Mouse (Mus musculus) heart, adult 2 months (tissue): Measurements from ENCODE around the gene Slc25a30. TPM values are rescaled to one million over a fixed set of nuclear protein-coding genes. Genes with fewer than 3 reads are reported as not detected.
A peak's percentile ranks its signal among the peaks of the same experiment; 100 is the strongest.
"Not testable (repeated sequence)": the region's sequence is repeated elsewhere in the genome, so short reads cannot be mapped to it uniquely, and the experiment has no call there.

Experiments used
- DNase-seq, 2 experiments: peaks; one replicate each; pipeline ENCODE4 v3.0.0; 2021
- H3K27ac ChIP-seq: fragments of 200-600 bp; 2 replicates; pipeline ENCODE4 v1.8.1; 2022
- H3K27me3 ChIP-seq: fragments of 200-500 bp; 2 replicates; pipeline ENCODE4 v1.6.1; 2012; ENCODE audit warnings: mild to moderate bottlenecking, low read length, inconsistent platforms, mixed read lengths; ENCODE audit not compliant: control insufficient read depth, insufficient read depth
- H3K36me3 ChIP-seq: fragments of 200-500 bp; 2 replicates; pipeline ENCODE4 v1.6.1; 2012; ENCODE audit warnings: low read length, inconsistent platforms; ENCODE audit not compliant: control insufficient read depth, insufficient read depth
- H3K4me1 ChIP-seq: fragments of 200-500 bp; 2 replicates; pipeline ENCODE4 v1.6.1; 2011; ENCODE audit warnings: low read length; ENCODE audit not compliant: control insufficient read depth, insufficient read depth
- H3K4me3 ChIP-seq: fragments of 200-600 bp; 2 replicates; pipeline ENCODE4 v1.8.1; 2022
- H3K79me2 ChIP-seq: fragments of 200-500 bp; replicated peaks from 2 replicates; pipeline ENCODE4 v1.6.1; 2012; ENCODE audit warnings: mild to moderate bottlenecking, inconsistent platforms, low read length, moderate library complexity, mixed read lengths; ENCODE audit not compliant: control insufficient read depth, insufficient read depth
- H3K9ac ChIP-seq: fragments of 200-500 bp; 2 replicates; pipeline ENCODE4 v1.6.1; 2012; ENCODE audit warnings: low read depth, mild to moderate bottlenecking, control low read depth, inconsistent platforms, low read length, mixed read lengths
- CTCF ChIP-seq: fragments of 200-600 bp; IDR thresholded peaks from 2 replicates; pipeline ENCODE4 v1.8.1; 2022; ENCODE audit warnings: antibody characterized with exemption, mild to moderate bottlenecking, moderate library complexity
- EP300 ChIP-seq: fragments of 200-500 bp; IDR thresholded peaks from 2 replicates; pipeline ENCODE4 v1.6.1; 2011; ENCODE audit warnings: low read depth, low read length, control low read depth; ENCODE audit not compliant: insufficient read depth
- POLR2A ChIP-seq: fragments of 200-500 bp; IDR thresholded peaks from 2 replicates; pipeline ENCODE4 v1.6.1; 2011; ENCODE audit warnings: mild to moderate bottlenecking, low read depth, low read length, control low read depth; ENCODE audit not compliant: insufficient read depth
- WGBS: fragments of 180-500 bp; shearing (Covaris S2); methylation state at CpG from one replicate; pipeline ENCODE4 v1.1.7; 2018; 5-methylcytosine and 5-hydroxymethylcytosine counted together
- intact Hi-C: fragments of 180-260 bp; cut with DNase I; formaldehyde crosslinking; loops from one replicate; pipeline ENCODE4 v1.15.1; 2025
- polyA plus RNA-seq: library from polyadenylated mRNA; depleted of rRNA; stranded (reverse); fragments of >200 nt; gene quantifications from 2 replicates; pipeline ENCODE4 v1.2.3, GENCODE M21; 2012
- total RNA-seq, 2 experiments: library from RNA; stranded (reverse); gene quantifications; 2 replicates each; pipeline ENCODE4 v1.2.3; 2021

Gene Slc25a30
- total and polyA plus RNA-seq, 3 experiments, result 6.3 to 15.2 (median 13.9) TPM

DNA sequence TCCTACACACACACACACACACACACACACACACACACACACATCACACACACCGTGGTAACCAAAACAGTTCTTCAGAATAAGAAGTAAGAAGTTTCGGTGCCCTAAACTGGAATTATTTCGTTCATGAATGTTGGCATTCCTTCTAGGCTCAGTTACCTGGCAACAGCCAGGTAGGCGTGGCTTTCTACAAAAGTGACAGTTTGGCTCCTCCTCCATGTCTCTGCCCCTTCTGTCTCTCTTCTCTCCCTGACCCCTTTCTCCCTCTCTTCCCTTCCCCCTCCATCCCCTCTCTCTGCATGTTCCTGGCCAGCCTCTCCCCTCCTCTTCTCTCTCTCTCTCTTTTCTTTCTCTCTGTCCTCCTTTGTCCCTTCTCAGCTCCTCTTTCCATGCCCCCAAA is 46.1 kb upstream of the Slc25a30 start:
- no peak overlapping the region for H3K9ac ChIP-seq
- intact Hi-C loops, result no loop called here
- peak overlapping the region; percentile 99 for H3K27ac ChIP-seq
- no peaks in the 10 kb centered on the region for H3K36me3 ChIP-seq
- H3K27me3 ChIP-seq, result no peaks in the 10 kb centered on the region
- peaks cover 5% of the 10 kb centered on the region for H3K4me1 ChIP-seq
- TF ChIP-seq POLR2A (no peak), EP300 (no peak), CTCF (no peak)
- H3K4me3 ChIP-seq, result no peak overlapping the region
- H3K79me2 ChIP-seq, result no peaks in the 10 kb centered on the region
- 45% methylated on average over 4 of the region's 4 CpGs for WGBS
- DNase-seq, result no peak

DNA sequence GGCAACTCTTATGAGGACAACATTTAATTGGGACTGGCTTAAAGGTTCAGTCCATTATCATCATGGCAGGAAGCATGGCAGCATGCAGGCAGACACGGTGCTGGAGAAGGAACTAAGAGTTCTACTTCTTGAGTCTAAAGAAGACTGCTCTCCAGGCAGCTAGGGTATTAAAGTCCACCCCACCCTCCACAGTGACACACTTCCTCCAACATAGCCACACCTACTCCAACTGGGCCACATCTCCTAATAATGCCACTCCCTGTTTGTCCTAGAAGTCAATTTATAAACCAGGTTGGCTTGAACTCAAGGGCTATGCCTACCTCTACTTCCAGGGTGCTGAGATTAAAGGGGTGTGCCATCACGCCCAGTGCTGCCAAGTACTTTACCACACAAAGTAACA is 45.2 kb upstream of the Slc25a30 start:
- TF ChIP-seq CTCF, result no peak
- TF ChIP-seq EP300, result no peak
- TF ChIP-seq POLR2A, result no peak
- Histone ChIP-seq H3K4me1 (peaks cover 6% of the 10 kb centered on the region), H3K27me3 (no peaks in the 10 kb centered on the region), H3K79me2 (no peaks in the 10 kb centered on the region), H3K36me3 (no peaks in the 10 kb centered on the region), H3K9ac (no peak overlapping the region), H3K4me3 (no peak overlapping the region), H3K27ac (peak overlapping the region; percentile 20; the same call in 1 of the 2 replicates)
- intact Hi-C loops, result no loop called here
- 62% methylated on average over 2 of the region's 2 CpGs for whole genome bisulfite sequencing
- no peak for DNase-seq

DNA sequence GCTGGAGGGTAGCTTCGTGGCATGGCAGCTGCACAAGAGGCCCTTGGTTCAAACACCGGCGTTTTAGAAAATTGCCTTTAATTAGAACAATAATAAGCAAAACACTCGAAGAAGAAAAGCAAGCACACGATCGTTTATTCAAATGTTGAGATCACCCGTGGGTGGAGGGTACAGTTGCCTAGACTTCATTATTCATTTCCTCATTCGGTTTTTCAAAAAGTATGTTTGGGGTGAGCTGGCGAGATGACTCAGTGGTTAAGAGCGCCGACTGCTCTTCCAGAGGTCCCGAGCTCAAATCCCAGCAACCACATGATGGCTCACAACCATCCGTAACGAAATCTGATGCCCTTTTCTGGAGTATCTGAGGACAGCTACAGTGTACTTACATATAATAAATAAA is 43.0 kb upstream of the Slc25a30 start:
- intact Hi-C loops, result loop anchor here (1.0 kb wide), 2 partner anchors 43 to 62 kb away; partner anchors contain the start of gene Slc25a30
- not testable (repeated sequence) for H3K4me3 ChIP-seq, H3K9ac ChIP-seq, DNase-seq, H3K27ac ChIP-seq, H3K4me1 ChIP-seq, H3K79me2 ChIP-seq, H3K36me3 ChIP-seq, H3K27me3 ChIP-seq
- 67% methylated on average over 14 of the region's 14 CpGs for WGBS

- Histone ChIP-seq H3K4me3 (peak overlapping the region; percentile 43), H3K79me2 (no peaks in the 10 kb centered on the region), H3K4me1 (peaks cover 6% of the 10 kb centered on the region), H3K27me3 (no peaks in the 10 kb centered on the region), H3K27ac (peak overlapping the region; percentile 67), H3K36me3 (no peaks in the 10 kb centered on the region), H3K9ac (0 out of 2 replicates have a peak overlapping the region, but pooled peaks have one; percentile 7)
- intact Hi-C loops, result loop anchor here (1.0 kb wide), 2 partner anchors 42 to 61 kb away; partner anchors contain the start of gene Slc25a30
- 1% methylated on average over 32 of the region's 32 CpGs for WGBS
- DNase-seq, result peak; percentile 86 to 91
- peak; percentile 37; the same call in 1 of the 2 replicates for TF ChIP-seq POLR2A
- no peak; the same call in 1 of the 2 replicates for TF ChIP-seq CTCF
- peak; percentile 91 for TF ChIP-seq EP300
These were observed 42.3 kb upstream of the Slc25a30 start for GRCm38 (mm10) chr14:75828866-75829806.

- H3K4me1 ChIP-seq, result peaks cover 3% of the 10 kb centered on the region
- no peaks in the 10 kb centered on the region for H3K36me3 ChIP-seq
- 61% methylated on average over 11 of the region's 11 CpGs for WGBS
- no peak overlapping the region for H3K9ac ChIP-seq
- intact Hi-C loops, result no loop called here
- no peak overlapping the region for H3K27ac ChIP-seq
- DNase-seq, result no peak
- TF ChIP-seq EP300 (no peak), CTCF (no peak), POLR2A (no peak)
- no peaks in the 10 kb centered on the region for H3K27me3 ChIP-seq
- H3K79me2 ChIP-seq, result no peaks in the 10 kb centered on the region
- H3K4me3 ChIP-seq, result no peak overlapping the region
These were observed 41.4 kb upstream of the Slc25a30 start for GRCm38 (mm10) chr14:75828221-75828620.

DNA sequence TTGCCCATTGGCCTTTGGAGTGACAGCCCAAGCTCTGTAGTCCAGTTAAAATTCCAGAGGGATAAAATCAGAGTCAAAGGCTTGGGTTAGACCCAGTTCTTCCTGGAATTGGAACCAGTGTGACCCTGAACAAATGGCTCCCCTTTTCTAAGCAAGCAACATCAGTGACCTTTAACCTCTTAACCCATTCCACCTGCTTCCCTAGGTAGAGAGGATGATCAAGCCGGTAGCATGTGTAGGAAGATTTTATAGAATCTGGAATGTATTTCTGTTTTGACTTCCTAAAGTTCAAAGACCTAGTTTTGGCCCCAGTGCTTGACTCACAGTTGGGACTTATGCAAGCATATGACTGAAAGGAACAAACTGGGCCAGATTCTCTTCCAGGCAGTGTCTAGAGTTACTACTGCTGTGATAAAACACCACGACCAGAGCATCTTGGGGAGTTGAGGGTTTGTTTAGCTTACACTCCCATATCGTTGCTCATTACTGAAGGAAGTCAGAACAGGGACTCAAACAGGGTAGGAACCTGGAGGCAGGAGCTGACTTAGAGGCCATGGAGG is 40.1 kb upstream of the Slc25a30 start:
- H3K27ac ChIP-seq, result no peak overlapping the region
- H3K4me3 ChIP-seq, result no peak overlapping the region
- DNase-seq, result no peak
- H3K36me3 ChIP-seq, result no peaks in the 10 kb centered on the region
- no peaks in the 10 kb centered on the region for H3K27me3 ChIP-seq
- no peak overlapping the region for H3K9ac ChIP-seq
- intact Hi-C loops, result no loop called here
- 70% methylated on average over 3 of the region's 3 CpGs for WGBS
- peaks cover 1% of the 10 kb centered on the region; the same call in 1 of the 2 replicates for H3K4me1 ChIP-seq
- TF ChIP-seq EP300 (no peak), POLR2A (no peak), CTCF (no peak)
- H3K79me2 ChIP-seq, result no peaks in the 10 kb centered on the region
